Mouse (Mus musculus) bone marrow macrophage, adult 2 months (primary cell): ENCODE measurements around the gene Eif4ebp2. TPM values are rescaled to one million over a fixed set of nuclear protein-coding genes. Genes with fewer than 3 reads are reported as not detected.
A peak's percentile ranks its signal among the peaks of the same experiment; 100 is the strongest.

Source experiments
- H3K27ac ChIP-seq: 2 replicates; pipeline ENCODE4 v1.5.1; 2012; ENCODE audit warnings: low read depth, low read length; ENCODE audit not compliant: insufficient read depth
- H3K4me1 ChIP-seq: 2 replicates; pipeline ENCODE4 v1.6.1; 2012; ENCODE audit warnings: low read length; ENCODE audit not compliant: control insufficient read depth, insufficient read depth
- H3K4me3 ChIP-seq: 2 replicates; pipeline ENCODE4 v1.5.1; 2012; ENCODE audit warnings: mild to moderate bottlenecking, low read length, moderate library complexity; ENCODE audit not compliant: insufficient read depth
- CTCF ChIP-seq: IDR thresholded peaks from 2 replicates; pipeline ENCODE4 v1.5.1; 2012; ENCODE audit warnings: low read depth, mild to moderate bottlenecking, low read length, moderate library complexity
- POLR2A ChIP-seq: IDR thresholded peaks from 2 replicates; pipeline ENCODE4 v1.6.1; 2012; ENCODE audit warnings: mild to moderate bottlenecking, low read depth, low read length, borderline replicate concordance
- polyA plus RNA-seq: library from polyadenylated mRNA; stranded (reverse); fragments of >200 nt; gene quantifications from 2 replicates; pipeline ENCODE4 v1.2.4, GENCODE M21; 2012; ENCODE audit not compliant: missing spikeins, insufficient read depth, insufficient read length

Eif4ebp2 gene
- polyA plus RNA-seq, 1 experiment = 105 TPM

DNA sequence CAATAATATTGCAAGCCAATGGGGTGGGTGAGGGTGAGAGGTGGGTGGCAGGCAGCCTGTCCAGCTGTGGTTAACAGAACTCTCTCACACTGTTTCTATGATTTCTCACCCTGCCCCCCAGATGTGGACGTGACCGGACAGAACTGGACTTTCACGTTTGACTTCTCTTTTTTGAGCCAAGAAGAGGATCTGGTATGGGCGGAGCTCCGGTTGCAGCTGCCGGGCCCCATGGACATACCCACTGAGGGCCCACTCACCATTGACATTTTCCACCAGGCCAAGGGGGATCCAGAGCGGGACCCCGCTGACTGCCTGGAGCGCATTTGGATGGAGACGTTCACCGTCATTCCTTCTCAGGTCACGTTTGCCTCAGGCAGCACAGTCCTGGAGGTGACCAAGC lies 29.6 kb downstream of the Eif4ebp2 start:
- H3K4me3 ChIP-seq = no peak overlapping the region
- TF ChIP-seq CTCF = no peak
- no peak for TF ChIP-seq POLR2A
- H3K4me1 ChIP-seq = peaks cover 18% of the 10 kb centered on the region
- no peak overlapping the region for H3K27ac ChIP-seq

DNA sequence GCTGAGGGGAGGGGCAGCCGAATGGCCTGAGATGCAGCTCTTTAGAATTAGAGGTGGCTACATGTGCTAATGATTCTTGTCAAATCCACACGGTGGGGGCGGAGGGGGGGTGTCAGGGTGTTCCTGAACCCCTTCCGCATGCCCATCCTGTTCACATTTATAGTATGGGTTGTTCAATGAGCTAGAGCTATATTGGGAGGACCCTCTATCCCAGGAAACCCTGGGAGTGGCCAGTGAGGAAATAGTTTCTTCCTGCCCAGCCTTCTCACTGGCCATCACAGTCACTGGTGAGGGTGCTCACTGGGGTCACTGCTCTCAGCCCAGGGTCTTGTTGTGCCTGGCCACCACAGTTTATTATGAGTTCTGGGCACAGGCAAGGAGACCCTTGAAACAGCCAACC lies 32.5 kb downstream of the Eif4ebp2 start:
- no peak overlapping the region for H3K4me3 ChIP-seq
- no peak for TF ChIP-seq POLR2A
- no peak for TF ChIP-seq CTCF
- H3K4me1 ChIP-seq = peaks cover 18% of the 10 kb centered on the region
- H3K27ac ChIP-seq = no peak overlapping the region

DNA sequence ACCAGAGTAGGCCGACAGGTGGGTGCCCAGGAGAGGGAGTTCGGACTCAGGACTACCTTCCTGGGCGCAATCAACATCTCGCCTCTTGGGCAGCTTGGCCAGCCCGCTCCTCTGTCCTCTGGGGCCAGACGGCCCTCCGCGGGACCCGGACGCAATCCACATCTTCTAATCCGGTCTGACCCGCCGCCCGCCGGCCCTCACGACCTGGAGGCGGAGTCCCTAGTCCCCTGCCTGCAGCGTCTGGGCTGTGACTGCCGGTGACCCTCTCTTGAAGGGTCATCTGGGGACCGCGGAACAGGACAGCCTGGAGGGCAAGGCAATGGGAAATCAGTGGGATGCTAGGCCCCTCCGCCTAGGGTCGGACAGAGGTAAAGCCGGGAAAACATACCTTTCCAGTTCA lies 33.3 kb downstream of the Eif4ebp2 start:
- H3K4me3 ChIP-seq = no peak overlapping the region
- H3K4me1 ChIP-seq = peaks cover 13% of the 10 kb centered on the region
- TF ChIP-seq POLR2A = no peak
- TF ChIP-seq CTCF = no peak
- no peak overlapping the region for H3K27ac ChIP-seq

DNA sequence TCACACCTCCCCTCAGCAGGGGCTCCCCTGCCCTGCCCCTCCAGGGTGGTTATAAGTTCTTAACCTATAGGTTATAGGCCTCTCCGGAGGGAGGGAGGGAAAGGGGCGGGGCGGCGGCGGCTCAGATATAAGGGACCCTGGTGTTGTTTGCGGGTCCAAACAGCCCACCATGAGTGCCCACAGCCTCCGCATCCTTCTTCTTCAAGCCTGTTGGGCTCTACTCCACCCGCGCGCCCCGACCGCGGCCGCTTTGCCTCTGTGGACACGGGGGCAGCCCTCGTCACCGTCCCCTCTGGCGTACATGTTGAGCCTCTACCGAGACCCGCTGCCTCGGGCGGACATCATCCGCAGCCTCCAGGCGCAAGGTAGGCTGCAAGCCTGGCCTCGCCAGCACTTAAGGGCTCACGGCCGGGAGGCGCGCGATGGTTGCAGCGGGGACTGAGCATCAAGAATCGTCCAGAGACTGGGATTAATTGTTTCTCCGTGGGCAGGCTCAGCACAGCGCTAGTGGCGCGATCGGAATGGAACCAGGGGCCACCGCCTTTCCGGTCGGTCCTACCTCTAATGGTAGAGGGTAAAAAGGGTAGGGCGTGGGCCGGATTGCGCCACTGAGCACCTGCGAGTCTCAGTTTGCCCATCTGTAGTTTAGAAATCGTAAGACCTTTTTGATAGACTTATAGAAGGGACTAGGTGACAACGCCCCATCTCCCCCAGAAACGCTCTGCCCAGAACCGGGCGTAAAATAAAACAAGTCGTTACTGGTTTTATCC lies 34.1 kb downstream of the Eif4ebp2 start:
- Histone ChIP-seq H3K4me3 (peak overlapping the region; percentile 46), H3K4me1 (peaks cover 9% of the 10 kb centered on the region), H3K27ac (no peak overlapping the region)
- TF ChIP-seq CTCF (no peak), POLR2A (no peak)

DNA sequence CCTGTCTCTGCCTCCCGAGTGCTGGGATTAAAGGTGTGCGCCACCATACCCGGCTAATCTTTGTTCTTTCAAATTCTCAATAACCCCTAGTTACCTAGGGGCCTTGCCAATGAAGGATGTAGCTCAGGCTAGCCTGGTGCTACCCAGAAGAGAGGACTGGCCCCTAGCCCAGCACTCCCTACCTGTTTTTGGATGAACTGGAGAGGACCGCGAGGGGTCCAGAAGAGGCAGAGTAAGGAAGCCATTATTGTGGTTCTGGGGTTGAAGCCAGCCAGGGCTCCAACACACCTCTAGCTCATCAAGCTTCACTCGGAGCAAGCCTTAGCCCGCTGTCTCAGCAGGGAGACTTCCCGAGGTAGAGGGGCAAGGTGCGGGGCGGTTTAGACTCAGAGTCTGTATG lies 34.8 kb downstream of the Eif4ebp2 start, which contains the start of gene Nodal:
Gene Nodal, plus strand, starts transcription at position 301 of the 400 bp plus-strand sequence.
- Histone ChIP-seq H3K27ac (no peak within 1 kb of the TSS), H3K4me3 (peak within 1 kb of the TSS; percentile 46), H3K4me1 (peaks cover 4% of the 10 kb centered on the region)
- TF ChIP-seq POLR2A (no peak), CTCF (no peak)

DNA sequence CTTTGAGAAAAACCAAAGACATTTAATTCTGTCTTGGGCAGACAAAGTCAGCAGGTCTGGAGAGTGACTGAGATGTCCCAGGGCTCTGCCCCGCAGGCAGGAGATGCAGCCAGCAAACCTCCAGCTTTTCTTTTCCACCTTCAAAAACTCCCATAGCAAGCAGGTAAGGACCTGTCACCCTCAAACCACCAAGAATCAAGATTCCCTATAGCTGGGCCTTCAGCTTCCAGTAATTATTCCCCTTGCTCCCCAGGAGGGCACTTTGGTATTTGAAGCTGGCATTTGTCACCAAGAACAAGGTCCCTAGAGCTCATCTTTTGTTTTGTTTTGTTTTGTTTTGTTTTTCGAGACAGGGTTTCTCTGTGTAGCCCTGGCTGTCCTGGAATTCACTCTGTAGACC lies 35.4 kb downstream of the Eif4ebp2 start:
- TF ChIP-seq POLR2A (no peak), CTCF (no peak)
- H3K4me1 ChIP-seq = 0 out of 2 replicates have a peak, but pooled peaks cover 2% of the 10 kb centered on the region
- no peak overlapping the region for H3K27ac ChIP-seq
- H3K4me3 ChIP-seq = no peak overlapping the region

DNA sequence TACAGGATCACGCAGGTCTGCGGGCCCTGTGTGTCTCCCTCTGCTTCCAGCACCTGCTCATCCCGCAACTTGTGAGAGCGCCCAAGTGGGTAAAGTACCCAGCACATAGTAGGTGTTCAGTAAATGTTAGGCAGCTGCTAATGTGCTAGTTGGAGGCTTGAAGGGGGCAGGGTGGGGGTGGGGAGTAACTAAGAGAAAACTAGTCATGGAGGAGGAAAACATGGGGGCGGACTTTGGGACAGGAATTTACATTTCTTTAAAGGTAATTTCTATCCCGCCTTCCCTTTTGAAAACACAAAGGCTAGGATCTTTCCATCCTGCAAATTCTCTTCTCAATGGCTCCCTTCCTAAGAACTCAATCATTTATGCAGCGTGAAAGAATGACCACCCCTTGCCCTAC lies 35.9 kb downstream of the Eif4ebp2 start:
- Histone ChIP-seq H3K27ac (no peak overlapping the region), H3K4me1 (0 out of 2 replicates have a peak, but pooled peaks cover 2% of the 10 kb centered on the region), H3K4me3 (no peak overlapping the region)
- TF ChIP-seq CTCF (no peak), POLR2A (no peak)

DNA sequence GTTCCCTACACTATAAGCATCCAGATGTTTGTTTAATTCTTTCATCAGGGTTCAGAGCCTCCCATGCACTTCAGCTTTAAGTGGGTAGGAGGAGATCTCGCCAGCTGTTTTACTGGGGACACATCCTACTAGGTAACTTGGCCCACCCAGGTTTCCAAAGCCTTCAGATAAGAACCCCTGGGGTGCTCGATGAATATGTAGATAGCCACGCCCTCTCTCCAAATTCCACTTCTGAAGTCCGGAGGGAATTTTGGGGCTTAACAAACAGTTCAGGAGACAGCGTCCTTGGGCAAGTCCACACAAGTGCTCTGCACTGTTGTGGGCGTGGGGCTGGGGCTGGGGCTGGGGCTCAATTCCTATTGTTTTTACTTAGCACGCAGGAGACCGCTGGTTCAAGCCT lies 36.6 kb downstream of the Eif4ebp2 start:
- H3K4me1 ChIP-seq = 0 out of 2 replicates have a peak, but pooled peaks cover 2% of the 10 kb centered on the region
- H3K4me3 ChIP-seq = no peak overlapping the region
- no peak for TF ChIP-seq POLR2A
- TF ChIP-seq CTCF = no peak
- H3K27ac ChIP-seq = no peak overlapping the region

DNA sequence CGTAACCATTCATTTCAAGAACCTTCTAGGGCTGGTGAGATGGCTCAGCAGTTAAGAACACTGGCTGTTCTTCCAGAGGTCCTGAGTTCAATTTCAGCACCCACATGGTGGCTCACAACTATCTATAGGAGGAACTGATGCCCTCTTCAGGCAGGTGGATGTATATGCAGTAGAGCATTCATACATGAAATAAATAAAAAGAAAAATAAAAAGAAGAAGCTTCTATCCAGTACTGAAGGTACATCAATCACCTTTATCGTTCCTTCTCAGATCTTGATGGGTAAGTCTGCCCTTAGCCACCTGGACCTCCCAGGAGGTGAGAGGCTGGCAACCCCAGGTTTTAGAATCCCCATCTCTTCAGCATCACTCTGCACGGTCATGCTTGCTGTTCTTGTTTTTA lies 37.2 kb downstream of the Eif4ebp2 start:
- TF ChIP-seq POLR2A (no peak), CTCF (no peak)
- Histone ChIP-seq H3K27ac (no peak overlapping the region), H3K4me1 (0 out of 2 replicates have a peak, but pooled peaks cover 2% of the 10 kb centered on the region), H3K4me3 (no peak overlapping the region)

DNA sequence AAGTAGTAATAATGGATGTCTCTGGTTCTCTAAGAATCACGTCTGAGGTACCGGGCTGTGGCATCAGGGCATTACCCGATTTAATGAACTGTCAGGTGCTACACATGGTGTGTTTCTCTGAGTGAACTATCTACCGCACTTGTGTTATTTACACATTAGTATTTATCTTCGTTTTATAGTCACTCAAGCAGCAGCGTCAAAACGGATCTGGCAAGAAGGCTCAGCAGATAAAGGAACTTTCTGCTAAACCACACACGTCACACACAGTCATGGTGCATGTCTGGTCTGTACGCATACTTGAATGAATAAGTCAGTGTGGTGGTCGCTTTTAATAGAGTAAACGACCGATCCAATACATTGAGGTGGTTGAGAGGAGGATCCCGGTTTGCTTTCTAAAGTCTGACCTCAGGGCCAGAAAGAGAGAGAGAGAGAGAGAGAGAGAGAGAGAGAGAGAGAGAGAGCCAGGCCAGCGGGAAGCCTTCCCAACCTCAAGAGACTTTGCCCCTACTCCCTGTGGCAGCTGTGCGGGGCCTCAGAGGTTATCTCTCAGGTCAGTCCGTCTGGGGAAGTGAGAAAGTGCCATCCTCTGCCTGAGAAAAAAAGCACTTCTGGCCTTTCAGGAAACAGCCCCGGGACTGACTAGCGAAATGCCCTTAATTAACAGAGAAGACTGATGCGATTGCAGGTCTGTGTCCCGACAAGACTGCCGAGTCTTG lies 39.4 kb downstream of the Eif4ebp2 start:
- H3K4me3 ChIP-seq = no peak overlapping the region
- H3K27ac ChIP-seq = no peak overlapping the region
- TF ChIP-seq POLR2A (no peak), CTCF (no peak)
- H3K4me1 ChIP-seq = no peaks in the 10 kb centered on the region
